Mouse (Mus musculus) forebrain, postnatal 0 days (tissue): Measurements from ENCODE around the gene Prrt3. TPM values are rescaled to one million over a fixed set of nuclear protein-coding genes. Genes with fewer than 3 reads are reported as not detected.
A peak's percentile ranks its signal among the peaks of the same experiment; 100 is the strongest.

Source experiments
- ATAC-seq: fragments of 200-750 bp; cut with Nextera tagmentation; 2 replicates; pipeline ENCODE4 v1.8.0; 2017; ENCODE audit warnings: mild to moderate bottlenecking, moderate library complexity
- DNase-seq: peaks from one replicate; pipeline ENCODE4 v3.0.0-alpha.2; 2015
- H3K27ac ChIP-seq: fragments of 300-500 bp; sonication (generic); 2 replicates; pipeline ENCODE4 v1.5.1; 2014; ENCODE audit warnings: low read depth, mild to moderate bottlenecking, antibody characterized with exemption, low read length, moderate library complexity, mixed read lengths
- H3K27me3 ChIP-seq: fragments of 300-500 bp; sonication (generic); 2 replicates; pipeline ENCODE4 v1.6.1; 2014; ENCODE audit warnings: mild to moderate bottlenecking, low read length, mixed read lengths; ENCODE audit not compliant: insufficient read depth
- H3K36me3 ChIP-seq: fragments of 300-500 bp; sonication (generic); 2 replicates; pipeline ENCODE4 v1.6.1; 2014; ENCODE audit warnings: mild to moderate bottlenecking, moderate library complexity; ENCODE audit not compliant: insufficient read depth
- H3K4me1 ChIP-seq: fragments of 300-500 bp; sonication (generic); 2 replicates; pipeline ENCODE4 v1.6.1; 2014; ENCODE audit warnings: antibody characterized with exemption; ENCODE audit not compliant: insufficient read depth
- H3K4me2 ChIP-seq: fragments of 300-500 bp; sonication (generic); 2 replicates; pipeline ENCODE4 v1.6.1; 2014; ENCODE audit warnings: low read depth, mild to moderate bottlenecking, moderate library complexity
- H3K4me3 ChIP-seq: fragments of 300-500 bp; sonication (generic); 2 replicates; pipeline ENCODE4 v1.5.1; 2014; ENCODE audit warnings: low read depth, low read length, mixed read lengths
- H3K9ac ChIP-seq: fragments of 300-500 bp; sonication (generic); 2 replicates; pipeline ENCODE4 v1.6.1; 2014; ENCODE audit warnings: mild to moderate bottlenecking
- H3K9me3 ChIP-seq: fragments of 300-500 bp; sonication (generic); 2 replicates; pipeline ENCODE4 v1.6.1; 2016; ENCODE audit warnings: low read length
- CTCF ChIP-seq: sonication (generic); IDR thresholded peaks from 2 replicates; pipeline ENCODE4 v1.5.1; 2016; ENCODE audit warnings: antibody characterized with exemption, control low read depth, low read depth
- WGBS: fragments of 180-500 bp; shearing (Covaris S2); extraction: QIAGEN DNeasy Blood & Tissue Kit; methylation state at CpG from one replicate; pipeline ENCODE4 v1.1.7; 2014; 5-methylcytosine and 5-hydroxymethylcytosine counted together
- polyA plus RNA-seq: library from polyadenylated mRNA; unstranded; fragments of >200 nt; fragmentation: Nextera tagmentation; extraction: Ambion mirVana; gene quantifications from 2 replicates; pipeline ENCODE4 v1.2.1, GENCODE M21; 2015
- total RNA-seq: library from RNA; depleted of rRNA; stranded (reverse); fragments of >200 nt; gene quantifications from 2 replicates; pipeline ENCODE4 v1.2.3, GENCODE M21; 2014

Gene Prrt3
- total and polyA plus RNA-seq, 2 experiments from 2014 or later = 13.5 to 18.0 TPM

GRCm38 (mm10) chr6:113478906-113479305 lies 22.8 kb downstream of the Prrt3 start:
- Histone ChIP-seq H3K27me3 (no peaks in the 10 kb centered on the region), H3K9ac (no peak overlapping the region), H3K4me1 (peaks cover 4% of the 10 kb centered on the region), H3K36me3 (no peaks in the 10 kb centered on the region), H3K4me3 (no peak overlapping the region), H3K9me3 (no peaks in the 10 kb centered on the region), H3K4me2 (no peak overlapping the region), H3K27ac (no peak overlapping the region)
- no peak for TF ChIP-seq CTCF
- ATAC-seq (no peak), DNase-seq (no peak)
- 79% methylated on average over 10 of the region's 10 CpGs for WGBS

- Histone ChIP-seq H3K4me2 (no peak overlapping the region), H3K4me3 (no peak overlapping the region), H3K4me1 (no peaks in the 10 kb centered on the region), H3K27ac (no peak overlapping the region), H3K9me3 (no peaks in the 10 kb centered on the region), H3K36me3 (no peaks in the 10 kb centered on the region), H3K27me3 (no peaks in the 10 kb centered on the region), H3K9ac (no peak overlapping the region)
- 63% methylated on average over 7 of the region's 7 CpGs for WGBS
- ATAC-seq (no peak), DNase-seq (no peak)
- no peak for TF ChIP-seq CTCF
Measured at GRCm38 (mm10) chr6:113477353-113477752, 24.4 kb downstream of the Prrt3 start.

DNA sequence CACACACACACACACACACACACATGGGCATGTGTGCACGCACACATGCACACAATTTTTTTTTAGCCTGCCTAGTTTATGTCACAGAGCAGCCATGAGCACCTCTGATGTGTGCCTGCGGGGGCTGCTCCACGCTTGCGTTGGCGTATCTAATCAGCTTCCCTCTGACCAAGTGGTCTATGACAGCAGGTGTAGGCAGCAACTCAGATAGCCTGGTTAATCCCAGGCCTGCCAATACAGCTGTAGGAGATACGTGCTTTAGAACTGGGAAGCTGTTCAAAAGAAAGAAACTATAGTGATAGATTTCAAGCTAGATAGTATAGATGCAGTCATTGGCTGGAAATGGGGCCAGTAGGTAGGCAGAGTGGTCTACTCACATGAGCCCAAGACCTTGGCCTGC lies 28.0 kb downstream of the Prrt3 start:
- H3K4me2 ChIP-seq = no peak overlapping the region
- H3K27me3 ChIP-seq = peaks cover 13% of the 10 kb centered on the region
- H3K4me3 ChIP-seq = no peak overlapping the region
- H3K36me3 ChIP-seq = no peaks in the 10 kb centered on the region
- DNase-seq (no peak), ATAC-seq (no peak)
- 0 out of 2 replicates have a peak, but pooled peaks cover 4% of the 10 kb centered on the region for H3K4me1 ChIP-seq
- H3K9me3 ChIP-seq = no peaks in the 10 kb centered on the region
- no peak overlapping the region for H3K27ac ChIP-seq
- no peak for TF ChIP-seq CTCF
- no peak overlapping the region for H3K9ac ChIP-seq
- WGBS = 91% methylated on average over 6 of the region's 6 CpGs

- ATAC-seq (no peak), DNase-seq (no peak)
- WGBS = 81% methylated on average over 2 of the region's 2 CpGs
- Histone ChIP-seq H3K4me3 (no peak overlapping the region), H3K27me3 (peaks cover 13% of the 10 kb centered on the region), H3K27ac (no peak overlapping the region), H3K9ac (no peak overlapping the region), H3K4me2 (no peak overlapping the region), H3K9me3 (no peaks in the 10 kb centered on the region), H3K36me3 (no peaks in the 10 kb centered on the region), H3K4me1 (0 out of 2 replicates have a peak, but pooled peaks cover 4% of the 10 kb centered on the region)
- TF ChIP-seq CTCF = no peak
Measured at GRCm38 (mm10) chr6:113473246-113473645, 28.5 kb downstream of the Prrt3 start.

GRCm38 (mm10) chr6:113472061-113472460 lies 29.7 kb downstream of the Prrt3 start:
- Histone ChIP-seq H3K27ac (no peak overlapping the region), H3K9ac (no peak overlapping the region), H3K27me3 (peaks cover 13% of the 10 kb centered on the region), H3K4me2 (no peak overlapping the region), H3K36me3 (no peaks in the 10 kb centered on the region), H3K9me3 (no peaks in the 10 kb centered on the region), H3K4me3 (no peak overlapping the region), H3K4me1 (0 out of 2 replicates have a peak, but pooled peaks cover 4% of the 10 kb centered on the region)
- ATAC-seq = no peak
- DNase-seq = no peak
- WGBS = 59% methylated on average over 10 of the region's 10 CpGs
- TF ChIP-seq CTCF = no peak

DNA sequence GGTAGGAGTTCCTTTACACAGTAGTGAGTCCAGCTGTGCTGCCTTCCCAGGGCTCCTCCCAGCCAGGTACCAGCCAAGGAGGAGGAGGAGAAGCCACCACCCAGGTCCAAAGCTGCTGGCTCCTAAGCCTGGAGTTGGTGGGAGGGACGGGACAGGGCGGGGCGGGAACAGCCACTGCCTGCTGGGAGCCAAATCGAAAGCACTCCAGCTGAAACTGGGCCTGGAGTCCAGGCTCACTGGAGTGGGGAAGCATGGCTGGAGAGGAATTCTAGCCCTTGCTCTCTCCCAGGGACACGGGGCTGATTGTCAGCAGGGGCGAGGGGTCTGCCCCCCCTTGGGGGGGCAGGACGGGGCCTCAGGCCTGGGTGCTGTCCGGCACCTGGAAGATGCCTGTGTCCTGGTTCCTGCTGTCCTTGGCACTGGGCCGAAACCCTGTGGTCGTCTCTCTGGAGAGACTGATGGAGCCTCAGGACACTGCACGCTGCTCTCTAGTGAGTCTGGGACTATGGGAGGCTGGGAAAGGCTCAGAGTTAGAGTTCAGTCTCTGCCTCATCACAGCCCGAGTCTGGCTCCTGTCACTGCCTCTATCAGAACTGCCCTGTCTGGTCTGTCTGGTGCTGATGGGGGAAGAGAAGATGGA lies 30.3 kb downstream of the Prrt3 start, which contains the start of gene Il17rc:
Gene Il17rc (plus strand): TSS at position 131 of the 640 bp plus-strand sequence.
- WGBS = 24% methylated on average over 12 of the region's 12 CpGs
- no peak for ATAC-seq
- Histone ChIP-seq H3K27ac (no peak within 1 kb of the TSS), H3K9ac (no peak within 1 kb of the TSS), H3K4me2 (peak within 1 kb of the TSS; percentile 19; the same call in 1 of the 2 replicates), H3K9me3 (no peaks in the 10 kb centered on the region), H3K4me1 (0 out of 2 replicates have a peak, but pooled peaks cover 4% of the 10 kb centered on the region), H3K36me3 (no peaks in the 10 kb centered on the region), H3K4me3 (no peak within 1 kb of the TSS), H3K27me3 (peaks cover 13% of the 10 kb centered on the region)
- no peak for DNase-seq
- TF ChIP-seq CTCF = no peak

DNA sequence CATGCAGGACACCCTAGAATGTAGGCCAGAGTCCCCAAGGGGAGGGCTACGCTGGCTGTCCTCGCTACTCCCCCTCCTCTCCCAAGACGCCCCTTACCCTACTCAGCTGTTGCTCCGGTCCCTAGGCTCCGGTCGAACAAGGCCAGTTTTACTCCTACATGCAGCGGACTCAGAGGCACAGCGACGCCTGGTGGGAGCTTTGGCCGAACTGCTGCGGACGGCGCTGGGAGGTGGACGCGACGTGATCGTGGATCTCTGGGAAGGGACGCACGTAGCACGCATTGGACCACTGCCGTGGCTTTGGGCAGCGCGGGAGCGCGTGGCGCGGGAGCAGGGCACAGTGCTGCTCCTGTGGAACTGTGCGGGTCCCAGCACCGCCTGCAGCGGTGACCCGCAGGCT lies 32.3 kb downstream of the Prrt3 start:
- Histone ChIP-seq H3K4me3 (peak overlapping the region; percentile 29), H3K9ac (peak overlapping the region; percentile 41), H3K27ac (no peak overlapping the region), H3K36me3 (no peaks in the 10 kb centered on the region), H3K4me2 (peak overlapping the region; percentile 59), H3K27me3 (peaks cover 13% of the 10 kb centered on the region), H3K9me3 (no peaks in the 10 kb centered on the region), H3K4me1 (0 out of 2 replicates have a peak, but pooled peaks cover 4% of the 10 kb centered on the region)
- peak; percentile 85 for TF ChIP-seq CTCF
- ATAC-seq = peak; percentile 85
- WGBS = 1% methylated on average over 31 of the region's 31 CpGs
- peak; percentile 76 for DNase-seq
